Mouse (Mus musculus) stomach, postnatal 0 days (tissue): ENCODE data around the gene Senp3. TPM values are rescaled to one million over a fixed set of nuclear protein-coding genes. Genes with fewer than 3 reads are reported as not detected.
"Not testable (repeated sequence)": the region's sequence is repeated elsewhere in the genome, so short reads cannot be mapped to it uniquely, and the experiment has no call there.

Experiments
- ATAC-seq: fragments of 200-750 bp; cut with Nextera tagmentation; 2 replicates; pipeline ENCODE4 v1.8.0; 2017; ENCODE audit not compliant: low FRiP score, low TSS enrichment
- DNase-seq: peaks from one replicate; pipeline ENCODE4 v3.0.0-alpha.2; 2016; ENCODE audit warnings: low spot score
- H3K27ac ChIP-seq: fragments of 300-500 bp; sonication (generic); replicated peaks from 2 replicates; pipeline ENCODE4 v1.5.1; 2014; ENCODE audit warnings: mild to moderate bottlenecking, control low read depth
- H3K27me3 ChIP-seq: fragments of 300-500 bp; sonication (generic); 2 replicates; pipeline ENCODE4 v1.6.1; 2014; ENCODE audit warnings: low read length; ENCODE audit not compliant: control insufficient read depth, insufficient read depth
- H3K36me3 ChIP-seq: fragments of 300-500 bp; sonication (generic); 2 replicates; pipeline ENCODE4 v1.6.1; 2014; ENCODE audit warnings: low read length, mixed read lengths; ENCODE audit not compliant: control insufficient read depth, insufficient read depth
- H3K4me1 ChIP-seq: fragments of 300-500 bp; sonication (generic); replicated peaks from 2 replicates; pipeline ENCODE4 v1.6.1; 2014; ENCODE audit warnings: antibody characterized with exemption; ENCODE audit not compliant: control insufficient read depth, insufficient read depth
- H3K4me2 ChIP-seq: fragments of 300-500 bp; sonication (generic); replicated peaks from 2 replicates; pipeline ENCODE4 v1.6.1; 2014; ENCODE audit warnings: low read depth, mild to moderate bottlenecking, control low read depth, moderate library complexity
- H3K4me3 ChIP-seq: fragments of 300-500 bp; sonication (generic); 2 replicates; pipeline ENCODE4 v1.5.1; 2014; ENCODE audit warnings: low read depth, low read length, control low read depth
- H3K9ac ChIP-seq: fragments of 300-500 bp; sonication (generic); 2 replicates; pipeline ENCODE4 v1.6.1; 2014; ENCODE audit warnings: mild to moderate bottlenecking, low read length, control low read depth, mixed read lengths
- H3K9me3 ChIP-seq: fragments of 300-500 bp; sonication (generic); 2 replicates; pipeline ENCODE4 v1.6.1; 2016; ENCODE audit warnings: low read length; ENCODE audit not compliant: control insufficient read depth
- CTCF ChIP-seq: IDR thresholded peaks from 2 replicates; pipeline ENCODE4 v1.5.1; 2016; ENCODE audit warnings: antibody characterized with exemption, low read depth, mild to moderate bottlenecking, moderate library complexity
- EP300 ChIP-seq: optimal IDR thresholded peaks from 2 replicates; pipeline ENCODE3; 2016; ENCODE audit warnings: antibody characterized with exemption
- WGBS: fragments of 180-500 bp; shearing (Covaris S2); extraction: QIAGEN DNeasy Blood & Tissue Kit; methylation state at CpG from one replicate; pipeline ENCODE4 v1.1.7; 2014; 5-methylcytosine and 5-hydroxymethylcytosine counted together
- polyA plus RNA-seq: library from polyadenylated mRNA; unstranded; fragments of >200 nt; fragmentation: Nextera tagmentation; extraction: Ambion mirVana; gene quantifications from 2 replicates; pipeline ENCODE4 v1.2.1, GENCODE M21; 2015

Senp3 gene
- polyA plus RNA-seq, 1 experiment from 2014 or later: 30.5 TPM

GRCm38 (mm10) chr11:69707873-69708381, 26.0 kb upstream of the Senp3 start:
- no peak overlapping the region for H3K4me3 ChIP-seq
- H3K9ac ChIP-seq: no peak overlapping the region
- no peak overlapping the region for H3K4me2 ChIP-seq
- WGBS: 77% methylated on average over 4 of the region's 4 CpGs
- H3K27ac ChIP-seq: no peak overlapping the region
- ATAC-seq (no peak), DNase-seq (no peak)
- TF ChIP-seq EP300: no peak
- no peak for TF ChIP-seq CTCF
- H3K4me1 ChIP-seq: no peaks in the 10 kb centered on the region
- H3K27me3 ChIP-seq: no peaks in the 10 kb centered on the region
- H3K36me3 ChIP-seq: no peaks in the 10 kb centered on the region
- H3K9me3 ChIP-seq: no peaks in the 10 kb centered on the region

GRCm38 (mm10) chr11:69707480-69707847, 25.6 kb upstream of the Senp3 start:
- WGBS: 92% methylated on average over 4 of the region's 4 CpGs
- no peak overlapping the region for H3K4me3 ChIP-seq
- H3K4me1 ChIP-seq: no peaks in the 10 kb centered on the region
- TF ChIP-seq CTCF: no peak
- TF ChIP-seq EP300: no peak
- no peak overlapping the region for H3K27ac ChIP-seq
- H3K4me2 ChIP-seq: no peak overlapping the region
- no peak for ATAC-seq
- H3K36me3 ChIP-seq: no peaks in the 10 kb centered on the region
- no peak overlapping the region for H3K9ac ChIP-seq
- H3K27me3 ChIP-seq: no peaks in the 10 kb centered on the region
- no peak for DNase-seq
- H3K9me3 ChIP-seq: no peaks in the 10 kb centered on the region

- H3K36me3 ChIP-seq: no peaks in the 10 kb centered on the region
- H3K4me3 ChIP-seq: no peak overlapping the region
- DNase-seq: peak; percentile 39
- H3K4me2 ChIP-seq: no peak overlapping the region
- ATAC-seq: peak; percentile 62; the same call in 1 of the 2 replicates
- no peak overlapping the region for H3K9ac ChIP-seq
- no peak overlapping the region for H3K27ac ChIP-seq
- 39% methylated on average over 6 of the region's 6 CpGs for WGBS
- no peaks in the 10 kb centered on the region for H3K27me3 ChIP-seq
- no peaks in the 10 kb centered on the region for H3K9me3 ChIP-seq
- TF ChIP-seq CTCF (no peak), EP300 (no peak)
- H3K4me1 ChIP-seq: no peaks in the 10 kb centered on the region
These were observed 25.0 kb upstream of the Senp3 start for GRCm38 (mm10) chr11:69706775-69707479.

GRCm38 (mm10) chr11:69704613-69705010, 22.7 kb upstream of the Senp3 start:
- Histone ChIP-seq H3K4me1 (no peaks in the 10 kb centered on the region), H3K27ac (no peak overlapping the region), H3K36me3 (no peaks in the 10 kb centered on the region), H3K9ac (no peak overlapping the region), H3K4me2 (no peak overlapping the region), H3K27me3 (no peaks in the 10 kb centered on the region), H3K4me3 (no peak overlapping the region), H3K9me3 (no peaks in the 10 kb centered on the region)
- 13% methylated on average over 2 of the region's 2 CpGs for WGBS
- TF ChIP-seq CTCF (no peak), EP300 (no peak)
- no peak for DNase-seq
- no peak for ATAC-seq

GRCm38 (mm10) chr11:69703814-69704612, 22.1 kb upstream of the Senp3 start:
- no peak overlapping the region for H3K4me2 ChIP-seq
- no peak for ATAC-seq
- TF ChIP-seq EP300: no peak
- TF ChIP-seq CTCF: no peak
- H3K4me3 ChIP-seq: no peak overlapping the region
- no peaks in the 10 kb centered on the region for H3K36me3 ChIP-seq
- no peaks in the 10 kb centered on the region for H3K27me3 ChIP-seq
- no peak overlapping the region for H3K27ac ChIP-seq
- H3K4me1 ChIP-seq: no peaks in the 10 kb centered on the region
- 57% methylated on average over 8 of the region's 8 CpGs for WGBS
- H3K9ac ChIP-seq: no peak overlapping the region
- no peaks in the 10 kb centered on the region for H3K9me3 ChIP-seq
- DNase-seq: no peak

- WGBS: 81% methylated on average over 2 of the region's 3 CpGs
- H3K4me1 ChIP-seq, DNase-seq, H3K9ac ChIP-seq, H3K9me3 ChIP-seq, H3K4me2 ChIP-seq, H3K27ac ChIP-seq, H3K4me3 ChIP-seq, H3K36me3 ChIP-seq, H3K27me3 ChIP-seq, ATAC-seq: not testable (repeated sequence)
These were observed 21.5 kb upstream of the Senp3 start for GRCm38 (mm10) chr11:69703381-69703780.

GRCm38 (mm10) chr11:69702886-69703285, 21.0 kb upstream of the Senp3 start:
- H3K36me3 ChIP-seq, H3K4me1 ChIP-seq, H3K4me3 ChIP-seq, H3K9me3 ChIP-seq, H3K9ac ChIP-seq, ATAC-seq, DNase-seq, H3K27me3 ChIP-seq, H3K27ac ChIP-seq, H3K4me2 ChIP-seq: not testable (repeated sequence)
- WGBS: 97% methylated on average over 9 of the region's 10 CpGs
